Mouse (Mus musculus) adrenal gland, postnatal 10 days (tissue): ENCODE measurements around the gene Foxn4. TPM values are rescaled to one million over a fixed set of nuclear protein-coding genes. Genes with fewer than 3 reads are reported as not detected.
A peak's percentile ranks its signal among the peaks of the same experiment; 100 is the strongest.

Source experiments
- DNase-seq: peaks from one replicate; pipeline ENCODE4 v3.0.0; 2021; ENCODE audit warnings: mixed read lengths
- long read RNA-seq, 2 experiments: library from polyadenylated mRNA; stranded (forward); transcript quantifications; one replicate each; pipeline ENCODE4 v2.0.0; 2021
- total RNA-seq, 2 experiments: library from RNA; stranded (reverse); gene quantifications; 2 replicates each; pipeline ENCODE4 v1.2.3; 2021

The Foxn4 gene
- total RNA-seq, result not detected
- long read RNA-seq, experiment 1, result 0 reads
- long read RNA-seq, experiment 2, result 0 reads

GRCm38 (mm10) chr5:114273693-114274402 lies at the start of gene Foxn4:
Gene Foxn4 (minus strand): TSS chr5:114273807.
- DNase-seq, result peak; percentile 15

DNA sequence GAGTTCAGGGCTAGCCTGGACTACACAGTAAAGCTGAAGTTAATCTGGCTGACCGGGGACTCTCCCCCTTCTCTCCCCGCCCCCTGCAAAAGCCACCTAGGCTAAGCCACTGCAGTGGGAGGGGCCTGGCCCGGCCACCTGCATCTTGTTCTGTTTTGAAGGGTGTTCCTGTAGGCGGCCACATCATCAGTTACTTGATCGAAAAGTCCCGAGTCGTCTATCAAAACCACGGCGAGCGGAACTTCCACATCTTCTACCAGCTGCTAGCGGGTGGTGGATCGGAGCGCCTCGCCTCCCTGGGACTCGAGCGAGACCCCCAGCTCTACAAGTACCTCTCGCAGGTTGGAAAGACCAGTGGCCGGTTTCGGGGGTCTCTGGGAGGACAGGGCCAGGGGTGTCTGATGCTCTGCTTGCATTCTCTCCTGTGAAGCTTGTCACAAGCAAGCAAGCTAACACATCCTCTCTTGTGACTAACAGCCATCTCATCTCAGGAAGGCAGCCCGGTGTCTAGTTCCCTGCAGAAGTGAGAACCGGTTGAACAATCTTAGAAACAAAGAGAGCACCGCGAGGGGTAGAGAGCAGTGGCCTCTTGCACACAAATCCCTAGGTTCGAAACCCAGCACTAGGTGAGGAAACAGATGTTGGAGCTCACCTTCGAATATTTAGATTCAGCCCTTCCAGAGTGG lies 49.6 kb upstream of the Foxn4 start:
- no peak for DNase-seq

DNA sequence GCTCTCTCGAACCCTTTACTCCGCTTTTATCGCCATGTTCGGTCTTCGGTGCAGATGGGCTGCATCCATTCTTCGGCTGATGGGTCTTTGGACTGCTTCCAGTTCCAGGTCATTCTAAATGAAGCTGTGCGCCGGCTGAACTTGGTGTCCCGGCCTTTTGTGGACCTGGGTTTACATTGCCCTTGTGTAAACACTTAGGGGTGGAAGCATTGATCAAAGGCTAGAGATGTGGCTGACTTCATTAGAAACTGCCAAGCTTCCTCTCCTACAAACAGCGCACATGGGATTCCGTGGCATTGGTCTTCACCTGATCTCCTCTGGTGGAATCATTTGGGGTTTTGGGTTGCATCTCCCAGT lies 36.1 kb upstream of the Foxn4 start:
- no peak for DNase-seq

- peak; percentile 12 for DNase-seq
Measured at GRCm38 (mm10) chr5:114308765-114309679, 35.4 kb upstream of the Foxn4 start.

DNA sequence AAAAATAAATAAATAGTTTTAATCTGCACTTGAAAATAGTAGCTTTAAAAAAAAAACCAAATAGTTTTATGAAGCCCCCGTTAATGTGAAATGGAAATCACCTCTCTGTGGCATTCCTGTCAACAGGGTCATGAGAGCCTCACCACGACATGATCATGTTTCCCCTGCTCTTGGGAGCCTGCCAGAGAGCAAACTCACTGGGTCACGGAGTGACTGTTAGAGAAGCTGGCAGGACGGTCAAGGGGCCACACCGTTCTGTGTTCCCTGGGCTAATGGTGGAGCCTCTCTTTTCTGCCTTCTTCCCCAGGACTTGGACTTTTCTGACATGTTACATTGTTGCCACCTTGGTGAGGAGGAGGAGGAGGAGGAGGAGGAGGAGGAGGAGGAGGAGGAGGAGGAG lies 32.9 kb upstream of the Foxn4 start:
- DNase-seq, result no peak

DNA sequence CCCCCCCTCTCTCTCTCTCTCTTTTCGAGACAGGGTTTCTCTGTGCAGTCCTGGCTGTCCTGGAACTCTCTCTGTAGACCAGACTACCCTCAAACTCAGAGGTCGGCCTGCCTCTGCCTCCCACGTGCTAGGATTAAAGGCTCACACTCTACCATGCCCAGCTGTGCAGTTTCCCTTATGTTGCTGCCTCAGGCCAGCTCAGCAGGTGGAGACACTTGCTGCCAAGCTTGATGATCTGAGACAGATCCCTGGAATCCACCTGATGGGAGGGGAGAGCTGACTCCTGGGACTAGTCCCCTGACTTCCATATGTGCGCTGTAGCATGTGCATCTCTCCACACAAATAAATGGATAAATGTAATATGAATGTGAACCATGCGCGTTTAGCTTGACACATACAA lies 29.6 kb upstream of the Foxn4 start:
- no peak for DNase-seq

DNA sequence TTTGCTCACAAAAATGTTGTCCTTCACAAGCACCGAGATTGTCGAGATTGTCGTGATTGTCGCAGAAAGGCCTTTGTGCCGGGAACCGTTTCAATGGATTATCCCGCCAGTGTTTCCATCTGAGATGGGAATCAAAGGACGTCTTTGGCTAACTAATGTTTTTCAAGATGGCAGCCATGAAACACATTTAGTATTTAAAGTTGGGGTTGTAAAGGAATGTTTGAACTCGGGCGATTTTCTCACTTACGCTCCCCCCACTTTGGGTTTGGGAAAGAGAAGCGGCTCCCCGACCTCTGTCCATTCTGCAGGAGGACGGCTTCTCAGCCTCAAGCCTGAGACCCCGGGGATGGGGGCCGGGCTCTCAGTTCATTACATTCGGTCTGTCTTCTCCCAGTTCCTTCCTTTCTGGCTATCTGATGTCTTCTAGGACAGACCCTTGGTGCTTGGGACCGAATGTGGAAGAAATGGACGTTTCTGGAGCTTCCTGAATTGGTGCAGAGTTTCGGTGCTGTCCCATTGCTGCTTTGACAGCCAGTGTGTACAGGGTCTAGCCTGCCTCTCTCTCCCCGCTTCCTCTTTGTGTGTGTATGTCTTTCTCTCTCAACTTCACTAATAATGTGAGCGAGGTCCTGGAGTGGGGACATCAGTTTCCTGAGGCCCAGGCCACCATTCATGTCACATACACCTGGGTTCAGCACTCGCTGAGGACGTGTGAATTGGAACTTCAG lies 26.4 kb upstream of the Foxn4 start:
- DNase-seq, result no peak

GRCm38 (mm10) chr5:114299156-114299855 lies 25.7 kb upstream of the Foxn4 start:
- DNase-seq, result no peak

GRCm38 (mm10) chr5:114298212-114298894 lies 24.7 kb upstream of the Foxn4 start:
- peak; percentile 55 for DNase-seq

DNA sequence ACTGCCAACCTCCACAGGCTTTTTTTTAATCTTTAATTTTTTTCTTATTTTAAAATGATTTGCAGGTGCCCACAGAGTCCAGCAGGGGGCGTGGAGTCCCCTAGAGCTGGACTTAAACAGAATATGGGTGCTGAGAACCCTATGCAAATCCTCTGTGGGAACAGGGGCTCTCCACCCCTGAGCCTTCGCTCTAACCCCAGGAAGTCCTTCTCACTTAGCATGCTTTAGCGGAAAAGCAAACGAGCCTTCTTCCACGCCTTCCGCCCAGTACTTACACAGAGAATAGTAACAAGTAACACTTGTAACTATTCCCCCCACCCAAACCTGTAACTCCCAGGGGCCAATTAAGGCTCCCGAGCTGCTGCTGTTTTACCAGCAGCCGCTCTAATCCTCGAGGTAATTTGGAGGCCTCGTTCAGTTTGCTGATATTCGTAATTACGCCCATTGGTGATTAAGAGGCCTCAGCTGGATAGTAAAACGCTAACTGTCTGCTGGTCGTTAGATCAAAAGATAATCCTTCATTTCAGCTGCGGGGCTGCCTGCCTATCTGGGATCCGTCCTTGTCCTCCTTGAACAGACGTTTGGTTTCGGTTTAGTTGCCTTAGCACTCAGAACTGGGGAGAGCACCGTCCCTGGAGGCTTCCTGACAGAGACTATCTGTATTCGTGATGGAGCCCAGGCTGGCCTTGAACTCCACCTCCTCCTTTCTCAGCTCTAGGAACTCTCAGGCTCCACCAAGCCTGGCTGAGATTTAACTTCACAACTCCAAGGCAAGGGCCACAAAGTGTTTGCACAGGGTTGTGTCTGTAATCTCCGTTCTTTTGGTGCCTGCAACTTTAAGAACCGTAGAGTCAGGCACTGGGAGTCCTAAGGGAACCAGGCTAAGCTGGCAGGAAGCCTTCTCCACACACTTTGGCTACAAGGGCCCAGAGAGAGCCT lies 23.4 kb upstream of the Foxn4 start:
- peak; percentile 69 for DNase-seq

GRCm38 (mm10) chr5:114290004-114290403 lies 16.4 kb upstream of the Foxn4 start:
- no peak for DNase-seq

DNA sequence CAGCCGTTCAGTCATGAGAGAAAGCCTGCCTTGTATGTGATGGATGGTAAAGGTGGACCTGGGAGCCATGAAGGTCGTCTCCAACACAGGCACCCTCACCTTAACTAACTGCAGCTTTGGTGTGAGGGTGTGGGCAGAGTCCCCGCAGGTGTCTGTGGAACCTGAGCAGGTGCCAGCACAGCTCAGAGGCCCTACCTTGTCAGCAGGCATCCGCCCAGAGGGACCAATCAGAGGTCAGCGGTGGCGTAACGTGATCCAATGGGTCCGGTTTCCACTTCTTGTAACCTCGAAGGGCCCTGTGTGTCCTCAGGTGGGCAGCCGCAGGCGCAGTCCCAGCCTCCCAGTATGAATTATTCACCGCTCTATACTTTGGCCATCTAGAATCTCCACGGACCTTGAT lies 15.3 kb upstream of the Foxn4 start, which contains the start of gene Myo1h:
Gene Myo1h, plus strand, starts transcription at position 293 of the 400 bp plus-strand sequence.
- no peak for DNase-seq

- DNase-seq, result no peak
Measured at GRCm38 (mm10) chr5:114288396-114288795, 14.8 kb upstream of the Foxn4 start.

DNA sequence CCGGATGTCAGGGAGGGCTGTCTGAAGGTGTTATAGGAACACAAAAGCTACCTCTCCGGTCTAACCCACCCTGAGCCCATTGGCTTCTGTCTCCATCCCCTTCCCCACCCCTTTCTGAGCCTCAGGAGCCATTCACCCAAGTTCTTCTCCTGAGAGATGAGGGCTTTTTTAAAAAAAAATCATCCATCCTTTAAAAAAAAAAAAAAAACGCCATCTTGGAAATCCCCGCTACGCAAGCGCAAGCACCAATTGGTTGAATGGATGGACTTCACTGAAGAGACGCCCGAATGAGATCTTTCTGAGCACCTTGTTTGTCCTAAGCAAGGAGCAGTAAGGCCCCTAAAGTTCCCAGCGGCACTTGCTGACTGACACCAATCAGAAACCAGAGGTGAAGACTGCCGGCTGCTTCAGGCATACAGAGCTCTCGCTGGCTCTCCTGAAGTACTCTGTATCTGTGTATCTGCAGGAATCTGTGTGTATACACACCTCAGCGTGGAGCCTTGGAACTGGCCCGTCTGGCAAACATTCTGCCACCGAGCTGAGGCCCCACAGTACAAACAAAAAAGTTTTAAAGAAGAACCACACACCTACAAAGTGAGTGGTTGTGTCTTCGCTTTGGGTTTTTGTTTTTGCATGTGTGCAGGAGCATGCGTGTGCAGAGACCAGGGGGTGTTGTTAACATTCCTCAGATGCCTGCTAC lies 13.4 kb upstream of the Foxn4 start:
- DNase-seq, result no peak

GRCm38 (mm10) chr5:114286102-114286501 lies 12.5 kb upstream of the Foxn4 start:
- DNase-seq, result no peak

- DNase-seq, result no peak
Measured at GRCm38 (mm10) chr5:114285398-114285700, 11.7 kb upstream of the Foxn4 start.

- DNase-seq, result no peak
Measured at GRCm38 (mm10) chr5:114284604-114285397, 11.2 kb upstream of the Foxn4 start.

GRCm38 (mm10) chr5:114282346-114282745 lies 8.7 kb upstream of the Foxn4 start:
- DNase-seq, result no peak
